Mouse (Mus musculus): Measurements from ENCODE around the gene Cdk15.

Cdk15 gene

DNA sequence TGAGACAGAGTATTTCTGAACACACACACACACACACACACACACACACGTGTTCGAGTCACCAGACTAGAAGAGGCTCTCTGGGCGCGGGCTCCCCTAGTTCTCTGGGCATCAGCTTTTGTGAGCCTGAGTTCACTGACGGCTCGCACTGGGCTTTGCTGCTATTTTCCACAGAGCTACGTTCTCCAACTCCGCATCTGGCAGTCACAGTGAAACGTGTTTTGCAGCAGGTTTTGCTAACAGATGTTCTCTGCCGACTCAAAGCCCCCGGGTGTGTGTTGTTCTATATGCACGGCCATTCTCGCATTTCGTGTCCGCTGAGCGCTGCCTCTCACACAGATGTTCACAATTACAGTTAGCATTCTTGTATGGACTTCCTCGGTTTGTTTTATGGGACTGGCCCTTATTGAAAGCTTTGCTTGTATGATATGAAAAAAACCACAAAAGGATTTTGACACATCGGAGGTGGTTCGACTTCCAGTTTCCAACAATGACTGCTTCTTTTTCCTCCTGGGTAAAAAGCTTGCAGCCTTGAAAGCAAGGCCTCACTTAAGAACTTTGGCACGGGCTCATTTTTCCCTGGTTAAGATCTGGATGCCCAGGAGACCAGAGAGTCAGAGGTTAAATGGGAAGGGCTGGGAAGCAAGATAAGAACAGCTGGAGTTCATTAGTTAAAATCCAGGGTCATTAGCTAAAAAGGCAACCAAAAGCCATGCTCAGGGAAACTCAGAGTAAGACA, 13.4 kb downstream of the Cdk15 start:
- no peak for DNase-seq (ENCODE audit: low read depth in 2 of 2, low spot score in 2 of 2)

DNA sequence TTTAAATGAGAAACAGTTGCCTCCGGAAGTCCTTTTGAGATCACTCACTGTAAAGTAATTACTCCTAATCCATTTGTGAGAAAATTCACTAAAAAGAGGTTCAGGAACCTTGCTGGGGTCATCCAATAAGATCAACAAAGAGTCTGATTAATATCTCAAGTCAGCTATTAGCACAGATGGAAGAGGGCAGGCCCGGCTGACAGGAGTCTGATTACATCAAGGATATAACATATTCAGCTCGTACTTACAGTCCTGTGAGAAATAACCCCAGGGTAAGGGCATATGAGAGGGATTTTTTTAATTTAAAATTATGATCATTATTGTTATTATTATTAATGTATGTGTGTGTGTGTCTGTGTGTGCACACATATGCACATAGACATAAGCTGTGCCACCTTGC, 15.5 kb downstream of the Cdk15 start:
- DNase-seq (ENCODE audit: low read depth in 2 of 2, low spot score in 2 of 2), result no peak

- DNase-seq (ENCODE audit: low read depth in 2 of 2, low spot score in 2 of 2), result no peak
Measured at GRCm38 (mm10) chr1:59285880-59286279, 29.2 kb downstream of the Cdk15 start.

GRCm38 (mm10) chr1:59286316-59286850, 29.7 kb downstream of the Cdk15 start:
- peak in 1 of 2 experiments; percentile 7 for DNase-seq (ENCODE audit: low read depth in 2 of 2, low spot score in 2 of 2)

- DNase-seq (ENCODE audit: low read depth in 2 of 2, low spot score in 2 of 2), result no peak
Measured at GRCm38 (mm10) chr1:59287733-59288132, 31.0 kb downstream of the Cdk15 start.

- DNase-seq (ENCODE audit: low read depth in 2 of 2, low spot score in 2 of 2), result no peak
Measured at GRCm38 (mm10) chr1:59291652-59292051, 34.9 kb downstream of the Cdk15 start.

DNA sequence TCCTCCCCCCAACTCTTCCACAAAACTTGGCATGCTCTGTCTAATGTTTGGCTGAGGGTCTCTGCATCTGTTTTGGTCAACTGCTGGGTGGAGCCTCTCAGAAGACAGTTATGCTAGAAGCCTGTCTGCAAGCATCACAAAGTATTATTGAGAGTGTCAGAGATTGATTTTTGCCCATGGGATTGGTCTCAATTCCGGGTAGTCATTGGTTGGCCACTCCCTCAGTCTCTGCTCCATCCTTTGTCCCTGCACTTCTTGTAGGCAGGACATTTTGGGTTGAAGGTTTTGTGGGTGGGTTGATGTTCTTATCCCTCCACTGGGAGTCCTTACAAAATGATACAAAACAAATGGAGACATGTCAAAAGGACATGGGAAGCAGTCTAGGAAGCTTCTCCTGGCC, 39.1 kb downstream of the Cdk15 start:
- DNase-seq (ENCODE audit: low read depth in 2 of 2, low spot score in 2 of 2), result no peak

DNA sequence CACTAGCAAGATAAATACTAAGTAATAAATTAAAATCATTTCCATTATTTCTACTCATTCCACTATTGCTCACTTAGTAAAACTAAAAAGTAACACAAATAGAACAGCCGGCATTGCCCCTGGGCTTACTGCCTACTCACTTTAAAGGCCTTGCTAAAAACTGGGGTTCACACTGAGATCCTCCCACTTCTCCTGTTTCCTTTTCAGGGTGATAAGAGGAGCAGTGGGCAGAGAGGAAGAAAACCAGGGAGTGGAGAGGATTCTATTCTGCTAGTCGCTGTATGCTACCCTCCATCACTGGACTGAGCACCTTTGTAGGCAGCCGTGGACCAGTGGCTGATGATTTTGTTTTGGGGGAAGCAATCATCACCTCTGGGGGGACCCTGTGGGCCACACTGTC, 40.5 kb downstream of the Cdk15 start:
- no peak for DNase-seq (ENCODE audit: low read depth in 2 of 2, low spot score in 2 of 2)

GRCm38 (mm10) chr1:59298491-59299090, 41.9 kb downstream of the Cdk15 start:
- no peak for DNase-seq (ENCODE audit: low read depth in 2 of 2, low spot score in 2 of 2)

DNA sequence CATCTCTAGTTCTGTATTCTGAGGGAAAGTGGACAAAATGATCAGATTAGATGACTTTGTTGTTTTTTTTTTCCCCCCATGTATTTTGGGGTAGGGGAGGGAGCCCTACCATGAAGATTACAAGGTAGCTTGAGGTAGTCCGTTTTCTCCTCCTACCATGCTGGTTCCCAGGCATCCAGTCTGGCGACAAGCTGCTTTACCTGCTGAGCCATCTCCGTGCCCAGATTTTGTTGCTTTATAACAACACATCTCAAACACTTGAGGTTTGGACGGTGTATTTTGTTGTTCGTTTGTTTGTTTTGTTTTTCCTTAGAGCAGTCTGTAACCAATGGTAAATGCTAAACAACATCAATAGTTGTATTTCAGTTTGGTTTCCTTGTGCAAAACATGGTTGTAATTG, 50.6 kb downstream of the Cdk15 start:
- no peak for DNase-seq (ENCODE audit: low read depth in 2 of 2, low spot score in 2 of 2)

GRCm38 (mm10) chr1:59311292-59311885, 54.7 kb downstream of the Cdk15 start:
- DNase-seq (ENCODE audit: low read depth in 2 of 2, low spot score in 2 of 2), result no peak

- DNase-seq (ENCODE audit: low read depth in 2 of 2, low spot score in 2 of 2), result no peak
Measured at GRCm38 (mm10) chr1:59312187-59313153, 55.8 kb downstream of the Cdk15 start.

GRCm38 (mm10) chr1:59313154-59313940, 56.6 kb downstream of the Cdk15 start:
- no peak for DNase-seq (ENCODE audit: low read depth in 2 of 2, low spot score in 2 of 2)

DNA sequence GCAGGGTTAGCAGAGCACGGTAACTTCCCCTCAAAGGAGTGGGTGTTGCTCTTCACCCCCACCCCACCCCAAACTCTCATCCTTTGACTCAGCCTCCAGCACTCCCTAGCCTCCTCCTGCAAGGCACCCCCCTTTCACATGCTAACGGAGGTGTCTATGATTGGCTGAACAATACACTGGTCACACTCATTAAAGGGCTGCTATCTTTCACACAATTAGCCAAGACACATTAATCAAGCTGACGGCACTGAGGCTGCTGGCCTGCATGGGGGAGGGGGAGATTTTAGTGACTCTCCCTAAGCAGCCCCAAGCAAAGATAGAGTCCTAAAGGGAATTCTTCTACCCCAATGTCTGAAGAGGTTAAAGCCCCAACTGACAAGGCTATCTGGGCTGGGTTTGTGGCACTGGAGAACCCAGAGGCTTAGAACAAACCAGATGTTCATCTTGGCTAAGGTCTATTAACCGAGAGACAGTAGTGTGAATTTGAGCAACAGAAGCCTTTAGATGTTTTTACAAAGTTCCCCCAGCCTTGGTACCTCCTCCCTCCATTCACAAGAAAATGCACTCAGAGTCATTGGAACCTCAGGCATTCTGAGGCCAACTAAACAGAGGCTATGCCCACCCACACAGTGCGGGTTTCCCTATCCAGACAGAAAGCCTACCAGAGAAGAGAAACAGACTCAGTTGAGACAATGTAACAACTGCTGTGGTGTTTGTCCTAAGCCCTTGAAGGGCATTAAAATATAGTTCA, 58.5 kb downstream of the Cdk15 start:
- DNase-seq (ENCODE audit: low read depth in 2 of 2, low spot score in 2 of 2), result no peak

GRCm38 (mm10) chr1:59316031-59316385, 59.3 kb downstream of the Cdk15 start:
- DNase-seq (ENCODE audit: low read depth in 2 of 2, low spot score in 2 of 2), result no peak

GRCm38 (mm10) chr1:59316386-59317051, 59.8 kb downstream of the Cdk15 start:
- peak in 1 of 2 experiments; percentile 9 for DNase-seq (ENCODE audit: low read depth in 2 of 2, low spot score in 2 of 2)

- no peak for DNase-seq (ENCODE audit: low read depth in 2 of 2, low spot score in 2 of 2)
Measured at GRCm38 (mm10) chr1:59317397-59317796, 60.7 kb downstream of the Cdk15 start.

DNA sequence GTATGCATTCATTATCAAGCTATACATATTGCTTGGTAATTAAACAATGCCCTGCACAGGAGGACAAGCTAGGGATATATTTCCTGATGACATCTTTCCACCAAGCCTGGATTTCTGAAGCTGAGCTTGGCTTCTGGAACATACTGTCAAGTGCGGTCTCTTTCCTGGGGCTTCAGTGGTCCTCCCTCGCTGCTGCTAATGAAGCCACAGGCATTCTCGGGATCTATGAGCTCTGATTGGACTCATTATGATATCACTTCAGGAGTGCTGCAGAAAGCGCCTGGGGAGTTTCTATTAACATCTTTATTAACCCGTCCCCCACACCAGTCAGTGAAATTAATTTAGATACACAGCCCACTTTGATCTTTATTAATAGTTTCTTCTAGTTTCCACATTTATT, 62.2 kb downstream of the Cdk15 start:
- no peak for DNase-seq (ENCODE audit: low read depth in 2 of 2, low spot score in 2 of 2)
